Mouse (Mus musculus): ENCODE measurements around the gene Lrfn2.

Gene Lrfn2

GRCm38 (mm10) chr17:48968304-48968703, 36.1 kb downstream of the Lrfn2 start:
- DNase-seq (ENCODE audit: low read depth, low spot score) = no peak

- no peak for DNase-seq (ENCODE audit: low read depth, low spot score)
Measured at GRCm38 (mm10) chr17:48971296-48971695, 39.1 kb downstream of the Lrfn2 start.

- no peak for DNase-seq (ENCODE audit: low read depth, low spot score)
Measured at GRCm38 (mm10) chr17:48972866-48973265, 40.7 kb downstream of the Lrfn2 start.

- no peak for DNase-seq (ENCODE audit: low read depth, low spot score)
Measured at GRCm38 (mm10) chr17:48973394-48973793, 41.2 kb downstream of the Lrfn2 start.

- DNase-seq (ENCODE audit: low read depth, low spot score) = no peak
Measured at GRCm38 (mm10) chr17:48975055-48975454, 42.9 kb downstream of the Lrfn2 start.

- no peak for DNase-seq (ENCODE audit: low read depth, low spot score)
Measured at GRCm38 (mm10) chr17:48976611-48977022, 44.4 kb downstream of the Lrfn2 start.

- no peak for DNase-seq (ENCODE audit: low read depth, low spot score)
Measured at GRCm38 (mm10) chr17:48995256-48995993, 63.2 kb downstream of the Lrfn2 start.

GRCm38 (mm10) chr17:48999463-49000227, 67.5 kb downstream of the Lrfn2 start:
- DNase-seq (ENCODE audit: low read depth, low spot score) = no peak

GRCm38 (mm10) chr17:49009384-49010073, 77.3 kb downstream of the Lrfn2 start:
- no peak for DNase-seq (ENCODE audit: low read depth, low spot score)

GRCm38 (mm10) chr17:49013876-49014600, 81.9 kb downstream of the Lrfn2 start:
- peak; percentile 7 for DNase-seq (ENCODE audit: low read depth, low spot score)

- no peak for DNase-seq (ENCODE audit: low read depth, low spot score)
Measured at GRCm38 (mm10) chr17:49015368-49015767, 83.2 kb downstream of the Lrfn2 start.

GRCm38 (mm10) chr17:49016229-49016628, 84.0 kb downstream of the Lrfn2 start:
- DNase-seq (ENCODE audit: low read depth, low spot score) = no peak

GRCm38 (mm10) chr17:49017438-49018415, 85.5 kb downstream of the Lrfn2 start:
- no peak for DNase-seq (ENCODE audit: low read depth, low spot score)

GRCm38 (mm10) chr17:49018774-49019488, 86.8 kb downstream of the Lrfn2 start:
- DNase-seq (ENCODE audit: low read depth, low spot score) = no peak

GRCm38 (mm10) chr17:49029556-49030268, 97.5 kb downstream of the Lrfn2 start:
- DNase-seq (ENCODE audit: low read depth, low spot score) = no peak

GRCm38 (mm10) chr17:49030269-49030615, 98.1 kb downstream of the Lrfn2 start:
- DNase-seq (ENCODE audit: low read depth, low spot score) = no peak

- no peak for DNase-seq (ENCODE audit: low read depth, low spot score)
Measured at GRCm38 (mm10) chr17:49030841-49031240, 98.7 kb downstream of the Lrfn2 start.

- DNase-seq (ENCODE audit: low read depth, low spot score) = no peak
Measured at GRCm38 (mm10) chr17:49031790-49032189, 99.6 kb downstream of the Lrfn2 start.

- no peak for DNase-seq (ENCODE audit: low read depth, low spot score)
Measured at GRCm38 (mm10) chr17:49033276-49033675, 101.1 kb downstream of the Lrfn2 start.
